Mouse (Mus musculus): ENCODE results near the gene Zfyve27. TPM values are rescaled to one million over a fixed set of nuclear protein-coding genes. Genes with fewer than 3 reads are reported as not detected.
A peak's percentile ranks its signal among the peaks of the same experiment; 100 is the strongest.

Gene Zfyve27
- 10 to 100 TPM; 19.5 to 21.0 TPM for polyA plus RNA-seq (2017; shearing (Covaris generic))

GRCm38 (mm10) chr19:42163764-42164163 is at the start of gene Zfyve27:
Zfyve27 (plus strand) TSS chr19:42163951.
- ATAC-seq, result no peak

GRCm38 (mm10) chr19:42115783-42116335 is 47.9 kb upstream of the Zfyve27 start:
- ATAC-seq, result no peak

- no peak for ATAC-seq
Observed at GRCm38 (mm10) chr19:42118142-42118541, 45.6 kb upstream of the Zfyve27 start.

- ATAC-seq, result no peak
Observed at GRCm38 (mm10) chr19:42118596-42118995, 45.2 kb upstream of the Zfyve27 start.

GRCm38 (mm10) chr19:42120451-42120850 is 43.3 kb upstream of the Zfyve27 start:
- no peak for ATAC-seq

GRCm38 (mm10) chr19:42124684-42125083 is 39.1 kb upstream of the Zfyve27 start:
- no peak for ATAC-seq

GRCm38 (mm10) chr19:42125501-42126218 is 38.1 kb upstream of the Zfyve27 start:
- no peak for ATAC-seq

- no peak for ATAC-seq
Observed at GRCm38 (mm10) chr19:42126219-42126605, 37.5 kb upstream of the Zfyve27 start.

GRCm38 (mm10) chr19:42127024-42127423 is 36.7 kb upstream of the Zfyve27 start:
- ATAC-seq, result no peak

GRCm38 (mm10) chr19:42128052-42128740 is 35.6 kb upstream of the Zfyve27 start:
- ATAC-seq, result no peak

- ATAC-seq, result peak; percentile 88
Observed at GRCm38 (mm10) chr19:42128787-42129508, 34.8 kb upstream of the Zfyve27 start, which contains the start of gene Avpi1. Avpi1 (minus strand) TSS chr19:42129059.

- peak; percentile 40 for ATAC-seq
Observed at GRCm38 (mm10) chr19:42129509-42130293, 34.0 kb upstream of the Zfyve27 start.

- no peak for ATAC-seq
Observed at GRCm38 (mm10) chr19:42130294-42130606, 33.5 kb upstream of the Zfyve27 start.

GRCm38 (mm10) chr19:42131101-42131500 is 32.6 kb upstream of the Zfyve27 start:
- ATAC-seq, result no peak

- no peak for ATAC-seq
Observed at GRCm38 (mm10) chr19:42135070-42135469, 28.7 kb upstream of the Zfyve27 start.

GRCm38 (mm10) chr19:42136126-42136525 is 27.6 kb upstream of the Zfyve27 start:
- no peak for ATAC-seq

- ATAC-seq, result no peak
Observed at GRCm38 (mm10) chr19:42137167-42137672, 26.5 kb upstream of the Zfyve27 start.

- ATAC-seq, result no peak
Observed at GRCm38 (mm10) chr19:42138517-42139285, 25.1 kb upstream of the Zfyve27 start.

- no peak for ATAC-seq
Observed at GRCm38 (mm10) chr19:42139724-42140517, 23.8 kb upstream of the Zfyve27 start.

- no peak for ATAC-seq
Observed at GRCm38 (mm10) chr19:42141998-42142397, 21.8 kb upstream of the Zfyve27 start.

Data from CD4-positive, CD25-positive, alpha-beta regulatory T cell, adult 4 months (primary cell).